Mouse (Mus musculus): Measurements from ENCODE around the gene Anxa2. TPM values are rescaled to one million over a fixed set of nuclear protein-coding genes. Genes with fewer than 3 reads are reported as not detected.
A peak's percentile ranks its signal among the peaks of the same experiment; 100 is the strongest.

The Anxa2 gene
- total RNA-seq, 2 experiments from 2014 or later: 74.2 to 98.2 TPM

DNA sequence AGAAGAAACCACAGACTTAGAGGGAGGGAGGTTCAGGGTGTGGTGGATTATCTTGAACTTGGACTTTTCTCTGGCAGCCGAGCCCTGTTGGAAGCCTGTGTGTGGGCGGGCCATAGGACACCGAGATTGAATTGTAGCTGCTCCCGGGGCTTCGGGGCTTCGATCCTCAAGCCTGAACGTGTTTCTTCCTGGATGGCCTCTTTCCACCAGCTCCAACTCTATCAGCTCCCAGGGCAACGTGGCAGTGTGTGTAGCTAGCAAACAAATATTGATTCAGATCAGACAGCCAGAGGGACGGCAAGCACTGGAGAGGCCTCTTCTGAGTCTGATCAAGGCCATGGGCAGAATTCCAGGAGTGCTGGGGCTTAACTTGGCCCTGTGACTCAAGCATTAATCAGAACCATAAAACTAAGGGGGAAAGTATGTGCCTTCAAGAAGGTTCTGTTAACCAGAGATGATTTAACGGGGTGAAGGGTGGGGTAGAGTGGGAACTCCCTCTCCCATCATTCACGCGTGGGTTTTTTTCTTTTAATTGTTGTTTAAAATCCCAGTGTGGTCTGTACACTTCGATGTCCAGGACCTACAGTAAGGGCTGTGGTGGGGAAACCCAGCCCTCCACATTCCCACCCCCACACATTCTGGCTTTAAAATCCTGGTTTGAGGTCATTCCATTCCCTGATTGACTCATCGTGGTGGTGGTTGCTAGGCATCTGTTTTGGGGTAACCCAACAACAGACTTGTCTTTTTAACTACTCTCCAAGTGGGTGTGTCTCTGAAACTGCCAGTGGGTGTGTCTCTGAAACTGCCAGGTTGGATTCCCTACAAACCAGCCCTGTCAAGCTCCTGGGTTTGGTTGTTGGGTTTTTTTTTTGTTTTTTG, 4.6 kb downstream of the Anxa2 start:
- DNase-seq: peak; percentile 65 to 75
- intact Hi-C loops (cut with DNase I): loop anchor here (2.0 kb wide), 1 partner anchor 15 kb away; no protein-coding TSS in a partner anchor

DNA sequence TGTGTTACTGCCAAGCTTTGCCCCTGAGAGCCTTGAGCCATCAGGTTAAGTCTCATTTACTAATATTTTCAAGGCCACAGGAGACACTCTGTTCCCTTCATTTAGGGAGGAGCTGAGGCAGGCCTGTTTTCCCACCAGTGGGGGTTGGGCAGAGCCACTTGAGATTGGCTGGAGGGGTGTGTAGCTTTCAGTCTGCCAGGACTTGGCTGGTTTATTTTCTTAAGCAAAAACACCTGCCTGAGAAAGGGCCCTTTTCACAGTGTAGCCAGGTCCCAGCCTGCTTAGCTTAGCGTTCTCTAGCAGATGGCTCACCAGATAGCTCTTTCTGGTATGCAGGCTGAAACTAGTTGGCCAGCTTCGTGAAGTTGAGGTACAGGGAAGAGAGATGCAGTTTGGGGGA, 5.6 kb downstream of the Anxa2 start:
- intact Hi-C loops (cut with DNase I): no loop called here

DNA sequence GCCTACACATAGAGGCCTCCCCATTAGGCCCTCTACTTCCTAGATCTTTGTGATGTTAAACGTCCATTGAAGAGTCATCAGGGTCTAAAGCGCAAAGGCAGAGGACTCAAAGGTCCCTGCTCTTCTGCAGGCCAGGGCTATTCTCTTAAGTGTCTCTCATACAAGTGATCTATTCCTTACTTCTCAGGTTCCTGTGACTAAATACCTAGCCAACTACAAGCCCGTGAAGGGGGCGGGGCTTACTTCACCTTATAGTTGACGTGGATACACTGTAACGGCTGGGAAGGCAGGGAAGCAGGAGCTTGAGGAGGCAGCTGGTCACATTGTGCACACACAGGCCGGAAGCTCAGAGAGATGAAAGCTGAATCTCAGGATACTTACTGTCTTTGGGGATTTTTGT, 6.5 kb downstream of the Anxa2 start:
- intact Hi-C loops (cut with DNase I): no loop called here
- DNase-seq: no peak

More for the DNA sequence above, 5.6 kb downstream of the Anxa2 start:
- DNase-seq: peak; percentile 54

DNA sequence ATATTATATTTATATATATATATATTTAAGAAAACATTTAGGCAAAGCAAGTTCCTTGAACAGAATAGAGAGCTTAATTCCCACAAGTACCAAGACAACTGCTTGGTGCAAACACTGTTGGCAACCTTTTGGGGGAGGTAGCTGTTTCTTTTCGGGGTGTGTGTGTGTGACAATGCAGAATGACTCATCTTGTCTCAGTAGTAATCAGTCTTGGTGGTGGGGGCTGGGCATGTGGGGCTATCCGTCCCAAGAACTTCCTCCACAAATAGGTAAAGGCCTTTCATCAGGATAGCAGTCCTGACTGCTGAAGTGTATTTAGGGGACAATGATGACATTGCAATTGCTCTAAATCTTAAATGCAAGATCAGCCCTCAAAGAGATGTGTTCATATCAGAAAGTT, 9.6 kb downstream of the Anxa2 start:
- DNase-seq: no peak
- intact Hi-C loops (cut with DNase I): no loop called here

DNA sequence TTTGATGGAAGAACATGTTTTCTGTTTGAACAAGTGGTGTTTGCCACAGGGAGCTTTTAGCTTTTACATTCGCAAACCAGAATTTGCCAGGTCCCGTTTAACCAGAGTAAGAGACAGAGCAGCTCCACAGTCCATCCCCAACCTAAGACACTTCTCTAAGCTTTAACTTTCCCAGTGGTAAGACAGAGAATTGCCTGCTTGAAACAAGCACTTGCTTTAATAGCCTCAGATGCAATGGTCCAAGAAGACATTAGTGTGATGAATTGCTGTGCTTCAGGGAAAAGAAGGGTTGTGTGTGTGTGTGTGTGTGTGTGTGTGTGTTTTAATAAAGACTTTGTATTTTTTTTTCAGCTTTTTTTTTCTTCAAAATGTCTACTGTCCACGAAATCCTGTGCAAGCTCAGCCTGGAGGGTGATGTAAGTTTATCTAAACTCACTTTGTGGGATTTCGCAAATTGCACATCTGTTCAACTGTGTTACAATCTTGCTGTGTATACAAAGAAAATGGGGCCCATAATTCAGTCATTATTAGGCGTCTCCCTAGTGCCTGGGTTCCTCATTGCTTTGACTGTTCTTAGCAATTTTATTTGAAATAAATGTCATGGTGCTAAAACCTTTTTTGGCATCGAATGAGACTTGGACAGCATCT, 10.8 kb downstream of the Anxa2 start:
- intact Hi-C loops (cut with DNase I): no loop called here
- no peak for DNase-seq

DNA sequence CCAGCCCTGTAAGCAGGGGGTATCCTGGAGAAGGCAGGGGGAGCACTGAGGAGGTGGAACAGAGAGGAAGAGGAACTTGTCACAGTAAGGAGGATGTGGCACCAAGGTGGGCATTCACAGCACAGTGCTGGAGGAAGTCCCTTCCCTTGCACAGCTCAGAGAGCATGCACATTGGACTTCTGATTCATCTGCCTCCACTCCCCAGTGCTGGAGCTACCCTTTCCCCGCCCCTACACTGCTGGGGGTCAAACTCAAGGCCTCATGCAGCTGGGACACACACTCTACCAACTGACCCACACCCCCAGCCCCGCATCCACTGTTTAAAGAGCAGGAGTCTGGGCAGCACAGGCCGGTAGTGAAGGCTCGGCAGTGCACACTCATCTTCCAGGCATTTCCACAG, 12.7 kb downstream of the Anxa2 start:
- no peak for DNase-seq
- intact Hi-C loops (cut with DNase I): no loop called here

DNA sequence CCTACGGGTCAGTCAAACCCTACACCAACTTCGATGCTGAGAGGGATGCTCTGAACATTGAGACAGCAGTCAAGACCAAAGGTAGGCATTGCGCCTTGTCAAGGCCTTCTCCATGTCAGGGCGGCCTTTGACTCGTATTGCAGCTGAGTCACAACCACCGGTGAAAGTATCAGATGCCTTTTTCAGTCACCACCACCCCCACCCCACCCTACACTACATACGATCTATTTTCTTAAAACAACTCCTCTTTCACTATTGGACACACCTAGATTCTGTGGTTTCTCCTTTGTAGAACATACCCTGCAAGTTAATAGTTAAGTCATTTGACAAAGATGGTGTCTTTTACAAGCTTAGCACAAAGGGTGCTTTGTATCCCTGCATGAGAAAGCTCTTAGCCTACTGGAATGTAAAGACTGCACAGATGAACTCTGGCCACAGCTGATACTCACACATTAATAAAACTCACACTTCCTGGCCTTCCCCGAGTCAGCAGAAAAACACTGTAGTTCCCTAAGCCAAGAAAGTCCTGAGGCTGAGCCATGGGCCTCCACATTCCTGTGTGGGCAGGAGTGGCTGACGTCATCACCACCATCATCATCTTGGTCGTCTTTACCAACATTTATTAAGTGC, 14.0 kb downstream of the Anxa2 start:
- intact Hi-C loops (cut with DNase I): no loop called here
- no peak for DNase-seq

DNA sequence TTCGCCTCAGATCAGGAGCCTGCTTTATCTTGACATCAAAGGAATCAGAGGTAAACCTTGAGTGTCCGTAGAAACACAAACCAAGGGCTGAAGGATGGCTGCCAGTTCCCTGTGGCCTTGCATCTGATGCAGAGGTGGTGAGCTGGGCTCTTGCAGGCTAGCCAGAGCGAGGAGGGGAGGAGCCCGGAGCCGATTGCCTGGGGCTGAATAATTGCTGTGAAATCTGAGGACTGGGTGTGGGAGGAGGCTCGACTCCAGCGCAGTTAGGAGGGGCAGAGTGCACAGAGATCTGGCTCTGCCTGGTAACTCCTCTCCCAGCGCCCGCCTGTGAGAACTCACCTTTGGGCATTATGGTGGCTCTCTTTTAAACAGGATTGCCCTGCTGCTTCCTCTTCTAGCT, 15.6 kb downstream of the Anxa2 start:
- no peak for DNase-seq
- intact Hi-C loops (cut with DNase I): no loop called here

DNA sequence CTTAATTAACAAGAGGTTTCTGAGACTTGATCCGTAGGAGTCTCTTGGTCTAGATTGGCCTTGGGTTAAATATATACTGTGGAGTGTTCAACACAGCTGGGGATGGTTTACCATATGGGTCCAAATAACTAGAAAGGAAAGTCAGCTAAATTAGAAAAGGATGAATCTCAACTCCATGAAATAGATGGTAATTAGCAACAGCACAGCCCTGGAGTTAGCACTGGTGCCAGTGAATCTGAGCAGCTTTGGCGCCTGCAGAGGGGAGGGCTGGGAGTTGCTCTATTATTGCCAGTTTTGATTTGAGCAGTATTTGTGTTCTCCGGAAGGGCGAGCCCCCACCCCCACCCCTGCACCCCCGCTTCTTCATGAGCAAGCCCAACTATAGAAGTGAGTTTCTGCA, 16.9 kb downstream of the Anxa2 start:
- intact Hi-C loops (cut with DNase I): no loop called here

DNA sequence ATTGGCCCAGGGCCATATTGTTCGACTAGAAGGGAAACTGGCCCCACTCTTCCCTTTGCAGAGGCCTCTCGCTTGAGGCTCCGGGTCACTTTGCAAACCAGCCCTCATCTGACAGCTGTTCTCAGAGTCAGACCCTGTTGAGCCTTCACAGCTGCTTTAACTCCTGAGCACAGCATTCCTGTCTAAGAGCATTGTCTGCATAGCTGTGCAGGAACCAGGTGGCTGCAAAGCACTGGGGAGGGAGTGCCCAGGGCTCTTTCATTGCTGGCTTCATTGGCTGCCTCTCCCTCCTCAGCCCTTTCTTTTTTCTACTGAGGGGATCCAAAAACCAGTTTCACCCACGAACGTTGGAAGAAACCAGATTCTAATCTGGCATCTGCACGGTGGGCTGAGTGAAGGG, 17.5 kb downstream of the Anxa2 start:
- no peak for DNase-seq
- intact Hi-C loops (cut with DNase I): no loop called here

More for the DNA sequence above, 16.9 kb downstream of the Anxa2 start:
- DNase-seq: no peak

DNA sequence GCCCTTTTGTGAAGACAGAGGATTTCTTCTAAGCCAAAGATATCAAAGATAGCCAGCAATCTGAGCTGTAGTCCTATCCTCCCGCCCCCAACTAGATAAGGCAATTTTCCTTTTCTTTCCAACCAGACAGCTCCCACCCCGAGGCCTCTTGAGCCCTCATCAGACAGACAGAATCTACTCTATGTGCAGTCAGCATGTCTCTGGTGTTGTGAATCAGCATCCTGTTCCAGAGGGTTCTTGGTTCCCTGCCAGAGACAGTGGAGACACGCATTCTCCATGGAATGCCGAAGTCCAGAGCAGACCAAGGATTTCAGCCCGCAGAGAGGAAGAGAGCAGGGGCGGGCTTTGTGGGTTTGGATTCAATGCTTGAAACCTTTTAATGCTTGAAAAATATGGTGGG, 19.3 kb downstream of the Anxa2 start:
- intact Hi-C loops (cut with DNase I): loop anchor here (2.0 kb wide), 1 partner anchor 16 kb away; no protein-coding TSS in a partner anchor
- DNase-seq: peak; percentile 71 to 74

DNA sequence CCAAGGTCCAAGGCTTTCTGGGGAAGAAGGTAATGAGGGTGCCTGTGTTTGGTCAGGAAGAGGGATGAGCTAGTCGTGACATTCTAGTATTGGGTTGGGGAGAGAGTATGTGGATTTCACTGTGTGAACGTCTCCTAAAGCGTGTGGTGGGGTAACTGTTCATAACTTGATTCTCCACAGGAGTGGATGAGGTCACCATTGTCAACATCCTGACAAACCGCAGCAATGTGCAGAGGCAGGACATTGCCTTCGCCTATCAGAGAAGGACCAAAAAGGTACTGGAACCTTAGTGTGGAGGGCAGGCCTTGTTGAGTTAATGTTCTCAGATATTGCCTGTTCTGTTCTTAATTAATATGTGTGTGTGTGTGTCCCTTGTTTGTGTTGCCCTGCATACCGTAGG, 22.5 kb downstream of the Anxa2 start:
- intact Hi-C loops (cut with DNase I): loop anchor here (5.0 kb wide), 1 partner anchor 34 kb away; no protein-coding TSS in a partner anchor
- DNase-seq: no peak

DNA sequence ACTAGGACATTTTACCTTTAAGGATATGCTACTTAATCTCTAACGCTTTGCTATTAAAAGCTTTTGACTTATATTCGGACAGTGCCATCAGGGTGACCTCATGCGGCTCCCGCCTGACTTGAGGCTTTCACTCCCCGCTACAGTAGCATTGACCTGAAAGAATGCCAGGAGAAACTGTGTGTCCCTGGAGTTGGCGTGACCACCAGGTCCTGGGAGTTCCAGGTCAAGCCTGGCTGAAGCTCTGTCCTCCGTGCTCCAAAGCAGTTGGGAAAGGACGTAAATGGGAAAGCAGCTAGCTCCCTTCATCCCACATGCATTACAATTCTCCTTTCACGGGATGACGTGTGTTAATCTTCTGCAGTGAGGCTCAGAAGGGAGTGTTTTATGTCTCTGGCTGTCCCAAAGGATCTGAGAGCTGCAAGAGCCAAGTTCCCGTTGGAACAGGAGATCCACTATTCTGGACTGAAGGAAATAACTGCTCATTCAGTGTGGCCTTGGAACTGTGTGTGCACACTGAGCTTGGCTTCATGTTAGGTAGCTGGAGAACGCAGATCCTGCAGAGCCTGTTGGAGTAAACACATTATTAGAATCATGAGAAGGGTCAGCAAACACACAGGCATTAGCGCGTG, 23.9 kb downstream of the Anxa2 start:
- intact Hi-C loops (cut with DNase I): loop anchor here (5.0 kb wide), 1 partner anchor 35 kb away; no protein-coding TSS in a partner anchor
- DNase-seq: peak in 1 of 2 experiments; percentile 30

DNA sequence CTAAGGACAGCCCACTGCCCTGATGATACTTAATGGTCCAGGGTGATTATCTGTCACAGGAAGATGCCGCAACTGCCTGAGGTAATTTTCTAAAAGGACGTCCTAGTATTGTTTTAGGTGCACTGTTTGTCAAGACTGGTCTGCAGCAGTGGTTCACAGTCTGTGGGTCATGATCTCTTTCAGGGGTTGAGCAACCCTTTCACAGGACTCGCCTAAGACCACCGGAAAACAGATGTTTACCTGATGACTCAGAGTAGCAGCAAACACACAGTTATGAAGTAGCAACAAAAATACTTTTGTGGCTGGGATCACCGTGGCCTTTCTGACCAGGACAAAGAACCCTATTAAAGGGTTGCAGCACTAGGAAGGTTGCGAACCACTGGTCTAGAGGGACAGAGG, 24.4 kb downstream of the Anxa2 start:
- DNase-seq: no peak
- intact Hi-C loops (cut with DNase I): loop anchor here (5.0 kb wide), 1 partner anchor 36 kb away; no protein-coding TSS in a partner anchor

DNA sequence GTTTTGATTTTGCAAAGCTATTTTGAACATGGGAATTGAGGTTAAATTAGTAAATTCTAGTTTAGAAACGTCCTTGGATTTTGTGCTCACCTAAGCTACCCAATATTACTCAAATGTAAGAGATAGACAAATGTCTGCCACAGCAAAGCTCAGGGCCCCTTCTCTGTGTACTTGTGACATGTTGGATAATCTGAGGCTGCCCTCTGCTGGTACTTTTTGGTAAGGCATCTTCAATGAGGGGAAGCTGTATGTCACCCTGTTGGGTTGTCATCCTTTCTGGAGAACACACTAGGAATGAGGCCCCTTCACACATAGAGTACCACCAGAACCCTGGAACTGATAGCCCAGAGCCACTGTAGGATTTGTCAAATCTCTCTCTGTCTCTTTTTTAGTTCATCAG, 26.9 kb downstream of the Anxa2 start:
- intact Hi-C loops (cut with DNase I): loop anchor here (1.0 to 10.0 kb wide), 3 partner anchors 61 to 1466 kb away; no protein-coding TSS in a partner anchor
- peak; percentile 84 to 88 for DNase-seq

DNA sequence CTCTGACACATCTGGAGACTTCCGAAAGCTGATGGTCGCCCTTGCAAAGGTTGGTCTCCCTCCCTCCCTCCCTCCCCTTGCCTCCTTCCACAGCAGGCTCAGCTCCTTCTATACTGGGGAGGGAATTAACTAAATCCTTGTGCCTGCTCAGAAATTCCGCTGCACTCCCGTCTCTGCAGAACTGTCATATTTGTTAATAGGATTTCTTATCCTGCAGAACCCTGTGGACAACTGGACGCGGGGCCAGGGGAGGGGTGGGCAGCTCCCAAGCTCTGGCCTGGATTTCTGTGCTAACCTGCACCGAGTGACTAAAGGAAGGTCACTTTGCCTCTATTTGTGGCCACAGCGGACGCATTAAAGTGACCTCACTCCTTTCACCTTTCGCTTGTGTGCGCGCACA, 30.4 kb downstream of the Anxa2 start:
- no peak for DNase-seq
- intact Hi-C loops (cut with DNase I): loop anchor here (5.0 to 10.0 kb wide), 2 partner anchors 122 to 1469 kb away; no protein-coding TSS in a partner anchor

DNA sequence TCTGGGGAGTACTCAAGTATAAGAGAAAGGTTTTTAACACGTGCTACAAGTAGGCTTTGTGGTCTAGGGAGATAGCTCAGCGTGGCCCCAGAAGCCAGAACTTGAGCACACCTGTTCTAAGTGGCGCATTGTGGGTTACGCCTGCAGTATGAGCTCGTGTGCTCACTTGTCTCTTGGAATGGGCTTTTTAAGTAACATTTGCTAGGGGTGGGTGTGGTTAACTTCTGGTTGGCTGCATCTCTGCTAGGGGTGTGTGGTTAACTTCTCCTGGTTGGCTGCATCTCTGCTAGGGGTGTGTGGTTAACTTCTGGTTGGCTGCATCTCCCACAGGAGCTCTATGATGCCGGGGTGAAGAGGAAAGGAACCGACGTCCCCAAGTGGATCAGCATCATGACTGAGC, 32.7 kb downstream of the Anxa2 start:
- DNase-seq: no peak
- intact Hi-C loops (cut with DNase I): loop anchor here (10.0 kb wide), 1 partner anchor 1471 kb away; no protein-coding TSS in a partner anchor

DNA sequence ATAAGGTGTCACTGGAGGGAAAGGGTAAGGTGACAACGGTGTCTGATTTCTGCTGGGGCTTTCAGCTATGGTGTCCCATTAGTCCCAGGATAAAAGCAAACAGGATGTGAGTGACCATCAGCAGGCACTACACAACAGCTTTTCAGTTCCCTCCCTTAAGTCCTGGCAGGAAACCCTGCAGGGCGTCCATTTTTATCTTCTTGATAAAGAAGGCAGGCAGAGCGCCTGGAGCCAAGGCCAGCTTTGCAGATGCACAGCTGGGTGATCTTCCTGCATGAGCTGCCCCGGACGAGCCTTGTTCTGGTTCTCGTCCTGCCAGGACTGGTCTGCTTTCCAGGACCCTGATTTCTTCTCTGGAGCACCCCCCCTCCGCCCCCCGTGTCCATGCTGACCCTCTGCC, 35.1 kb downstream of the Anxa2 start:
- intact Hi-C loops (cut with DNase I): loop anchor here (10.0 kb wide), 1 partner anchor 1474 kb away; no protein-coding TSS in a partner anchor
- DNase-seq: no peak

DNA sequence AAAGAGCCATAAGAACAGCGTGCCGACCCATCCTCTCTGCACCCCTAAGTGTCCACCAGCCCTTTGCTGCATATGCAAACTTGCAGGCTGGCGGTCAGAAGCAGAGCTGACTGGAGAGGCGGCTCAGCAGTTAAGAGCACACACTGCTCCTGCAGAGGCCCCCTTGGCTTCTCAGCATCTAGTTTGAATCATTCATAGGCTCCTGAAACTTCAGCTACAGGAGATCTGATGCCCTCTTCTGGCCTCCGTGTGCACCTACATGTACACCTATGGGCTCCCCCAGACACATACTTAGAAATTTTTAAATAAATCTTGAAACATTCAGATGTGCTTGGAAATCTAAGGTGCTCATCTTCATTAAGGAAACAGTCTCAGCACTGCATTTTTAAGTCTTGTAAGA, 35.6 kb downstream of the Anxa2 start:
- intact Hi-C loops (cut with DNase I): loop anchor here (10.0 kb wide), 1 partner anchor 1474 kb away; no protein-coding TSS in a partner anchor

DNA sequence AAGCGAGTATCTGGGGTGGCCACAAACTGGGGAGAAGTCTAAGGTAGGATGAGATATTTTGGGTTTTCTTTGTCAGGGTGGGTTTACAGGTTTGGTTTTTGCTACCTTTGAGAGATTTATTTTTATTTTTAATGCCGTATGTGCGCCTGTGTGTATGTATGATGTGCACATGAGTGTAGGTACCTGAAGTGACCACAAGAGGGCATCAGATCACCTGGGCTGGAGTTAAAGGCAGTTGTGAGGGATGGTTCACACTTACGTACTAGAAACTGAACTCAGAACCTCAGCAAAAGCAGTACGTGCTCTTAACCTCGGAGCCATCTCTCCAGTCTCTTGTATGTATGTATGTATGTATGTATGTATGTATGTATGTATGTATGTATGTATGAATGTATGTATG, 39.4 kb downstream of the Anxa2 start:
- intact Hi-C loops (cut with DNase I): no loop called here
- DNase-seq: no peak

More for the DNA sequence above, 35.6 kb downstream of the Anxa2 start:
- no peak for DNase-seq
